Mouse (Mus musculus) olfactory bulb, adult 2 months (tissue): ENCODE data around the gene Mnd1.

ENCODE experiments used
- CTCF ChIP-seq: fragments of 200-500 bp; IDR thresholded peaks from 2 replicates; pipeline ENCODE4 v1.5.1; 2012; ENCODE audit warnings: low read depth, mild to moderate bottlenecking, low read length, moderate library complexity; ENCODE audit not compliant: insufficient read depth
- POLR2A ChIP-seq: fragments of 200-500 bp; IDR thresholded peaks from 2 replicates; pipeline ENCODE4 v1.6.1; 2012; ENCODE audit warnings: mild to moderate bottlenecking, low read depth, low read length, moderate library complexity; ENCODE audit not compliant: insufficient read depth

DNA sequence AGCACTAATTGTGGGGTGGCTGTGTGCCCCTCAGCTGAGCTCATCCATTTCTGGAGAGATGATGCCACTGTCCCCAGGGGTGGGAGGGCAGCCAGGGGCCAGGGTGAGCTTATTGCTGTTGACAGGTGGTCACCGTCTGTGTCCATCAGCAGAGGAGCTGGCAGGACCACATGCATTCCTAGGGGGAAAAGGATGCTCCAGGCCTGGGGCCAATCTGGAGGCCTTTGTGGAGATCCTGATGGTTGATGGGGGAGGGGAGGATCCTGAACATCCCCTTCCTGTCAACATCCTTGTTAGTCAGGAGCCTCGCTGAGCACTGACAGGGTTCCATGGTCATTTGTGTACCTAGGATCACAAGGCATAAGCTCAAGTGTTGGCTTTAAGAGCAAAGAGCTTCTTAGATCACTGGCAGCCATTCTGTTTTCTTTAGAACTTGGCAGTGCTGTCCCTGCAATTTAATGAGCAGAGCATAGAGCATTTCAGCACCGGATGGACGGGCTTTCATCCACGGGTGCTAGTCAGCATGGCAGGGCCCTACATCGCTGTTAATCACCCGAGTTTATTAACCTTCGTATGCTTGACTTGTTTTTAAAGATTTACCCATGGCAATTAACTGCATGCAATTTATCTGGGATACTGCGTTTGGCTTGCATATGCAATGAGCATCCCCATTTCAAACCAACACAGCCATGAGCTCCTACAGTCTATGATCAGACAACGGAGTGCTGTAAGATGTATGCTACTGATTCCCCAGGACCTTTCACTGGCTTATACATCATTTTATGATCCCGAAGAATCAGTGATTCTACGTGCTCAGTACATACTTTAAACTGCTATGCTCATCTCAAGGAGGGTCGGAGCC lies 45.2 kb upstream of the Mnd1 start:
- no peak for TF ChIP-seq CTCF
- TF ChIP-seq POLR2A: no peak
